Mouse (Mus musculus) MEL (cell line): ENCODE data around the gene Hfe2. TPM values are rescaled to one million over a fixed set of nuclear protein-coding genes. Genes with fewer than 3 reads are reported as not detected.

Experiments
- DNase-seq: peaks from one replicate; pipeline ENCODE4 v3.0.0; 2011; ENCODE audit warnings: low read depth, low spot score
- H3K27ac ChIP-seq: 2 replicates; pipeline ENCODE4 v1.5.1; 2012; ENCODE audit warnings: low read depth, mild to moderate bottlenecking, control low read depth, low read length, moderate library complexity; ENCODE audit not compliant: control insufficient read depth
- H3K27me3 ChIP-seq, 2 experiments: fragments of 150-350 bp in 1 of 2; sonication (generic) in 1 of 2; 2 replicates each; pipeline ENCODE4 v1.6.1; 2012; ENCODE audit warnings: low read length in 2 of 2, mild to moderate bottlenecking in 2 of 2, improper control_type of control experiment in 1 of 2, moderate library complexity in 1 of 2; ENCODE audit not compliant: insufficient read depth in 2 of 2, control insufficient read depth in 1 of 2
- H3K36me3 ChIP-seq, 2 experiments: 2 replicates each; pipeline ENCODE4 v1.6.1; 2012 to 2014; ENCODE audit warnings: low read length in 2 of 2, improper control_type of control experiment in 1 of 2, inconsistent platforms in 1 of 2, mild to moderate bottlenecking in 1 of 2; ENCODE audit not compliant: insufficient read depth in 2 of 2, control insufficient read depth in 1 of 2
- H3K4me1 ChIP-seq, 2 experiments: fragments of 150-350 bp in 1 of 2; sonication (generic) in 1 of 2; 2 replicates each; pipeline ENCODE4 v1.6.1; 2012; ENCODE audit warnings: low read length in 2 of 2, improper control_type of control experiment in 1 of 2, mild to moderate bottlenecking in 1 of 2; ENCODE audit not compliant: insufficient read depth in 2 of 2, control insufficient read depth in 1 of 2
- H3K4me3 ChIP-seq, 2 experiments: fragments of 150-350 bp in 1 of 2; sonication (generic) in 1 of 2; 2 replicates each; pipeline ENCODE4 v1.5.1; 2012; ENCODE audit warnings: low read depth in 2 of 2, low read length in 2 of 2, mild to moderate bottlenecking in 2 of 2, moderate library complexity in 2 of 2, control low read depth in 1 of 2, improper control_type of control experiment in 1 of 2; ENCODE audit not compliant: control insufficient read depth in 1 of 2, insufficient read depth in 1 of 2
- H3K79me2 ChIP-seq: 2 replicates; pipeline ENCODE4 v1.6.1; 2012; ENCODE audit warnings: mild to moderate bottlenecking, low read length, moderate library complexity; ENCODE audit not compliant: control insufficient read depth, poor library complexity, insufficient read depth
- H3K9ac ChIP-seq: 2 replicates; pipeline ENCODE4 v1.6.1; 2012; ENCODE audit warnings: low read depth, mild to moderate bottlenecking, control low read depth, low read length, moderate library complexity; ENCODE audit not compliant: control insufficient read depth, poor library complexity, severe bottlenecking
- H3K9me3 ChIP-seq: fragments of 150-350 bp; sonication (generic); replicated peaks from 2 replicates; pipeline ENCODE4 v1.6.1; 2012; ENCODE audit warnings: mild to moderate bottlenecking, low read length, improper control_type of control experiment, moderate library complexity; ENCODE audit not compliant: insufficient read depth
- BHLHE40 ChIP-seq: IDR thresholded peaks from 2 replicates; pipeline ENCODE4 v1.6.1; 2012; ENCODE audit warnings: low read depth, mild to moderate bottlenecking, inconsistent platforms, low read length, improper control_type of control experiment, borderline replicate concordance
- CHD2 ChIP-seq: IDR thresholded peaks from 2 replicates; pipeline ENCODE4 v1.6.1; 2011; ENCODE audit warnings: low read length, improper control_type of control experiment
- E2F4 ChIP-seq: IDR thresholded peaks from 2 replicates; pipeline ENCODE4 v1.6.1; 2011; ENCODE audit warnings: low read depth, low read length, improper control_type of control experiment, borderline replicate concordance
- ELF1 ChIP-seq: IDR thresholded peaks from 2 replicates; pipeline ENCODE4 v1.6.1; 2014; ENCODE audit warnings: low read depth, mild to moderate bottlenecking, inconsistent platforms, low read length, improper control_type of control experiment, moderate library complexity
- EP300 ChIP-seq, 2 experiments: IDR thresholded peaks; 2 replicates each; pipeline ENCODE4 v1.6.1; 2011; ENCODE audit warnings: improper control_type of control experiment in 2 of 2, low read length in 2 of 2, low read depth in 1 of 2, mild to moderate bottlenecking in 1 of 2
- ETS1 ChIP-seq: IDR thresholded peaks from 2 replicates; pipeline ENCODE4 v1.6.1; 2012; ENCODE audit warnings: low read depth, mild to moderate bottlenecking, inconsistent platforms, low read length, improper control_type of control experiment, moderate library complexity
- GABPA ChIP-seq: IDR thresholded peaks from 2 replicates; pipeline ENCODE4 v1.6.1; 2012; ENCODE audit warnings: low read depth, mild to moderate bottlenecking, inconsistent platforms, low read length, improper control_type of control experiment, moderate library complexity
- GATA1 ChIP-seq: IDR thresholded peaks from 2 replicates; pipeline ENCODE4 v1.6.1; 2011; ENCODE audit warnings: low read depth, low read length, improper control_type of control experiment
- MAFK ChIP-seq: IDR thresholded peaks from 2 replicates; pipeline ENCODE4 v1.6.1; 2011; ENCODE audit warnings: low read depth, mild to moderate bottlenecking, low read length, improper control_type of control experiment, borderline replicate concordance
- MAX ChIP-seq: IDR thresholded peaks from 2 replicates; pipeline ENCODE4 v1.6.1; 2011; ENCODE audit warnings: low read length, improper control_type of control experiment
- MEF2A ChIP-seq: IDR thresholded peaks from 2 replicates; pipeline ENCODE4 v1.6.1; 2014; ENCODE audit warnings: low read depth, mild to moderate bottlenecking, inconsistent platforms, low read length, improper control_type of control experiment; ENCODE audit not compliant: poor library complexity, insufficient replicate concordance, severe bottlenecking; ENCODE audit errors: extremely low read depth
- NELFE ChIP-seq: IDR thresholded peaks from 2 replicates; pipeline ENCODE4 v1.6.1; 2011; ENCODE audit warnings: low read depth, low read length, improper control_type of control experiment
- NRF1 ChIP-seq: IDR thresholded peaks from 2 replicates; pipeline ENCODE4 v1.6.1; 2014; ENCODE audit warnings: low read depth, mild to moderate bottlenecking, inconsistent platforms, low read length, improper control_type of control experiment, moderate library complexity; ENCODE audit not compliant: poor library complexity, insufficient read depth, severe bottlenecking
- POLR2AphosphoS2 ChIP-seq: IDR thresholded peaks from 2 replicates; pipeline ENCODE4 v1.6.1; 2011; ENCODE audit warnings: low read length, improper control_type of control experiment
- POLR2AphosphoS5 ChIP-seq: IDR thresholded peaks from 2 replicates; pipeline ENCODE4 v1.6.1; 2012; ENCODE audit warnings: low read depth, borderline replicate concordance, mild to moderate bottlenecking, inconsistent platforms, low read length, moderate library complexity, mixed read lengths
- SIN3A ChIP-seq: IDR thresholded peaks from 2 replicates; pipeline ENCODE4 v1.6.1; 2012; ENCODE audit warnings: low read length, improper control_type of control experiment, inconsistent platforms
- SMC3 ChIP-seq: IDR thresholded peaks from 2 replicates; pipeline ENCODE4 v1.6.1; 2011; ENCODE audit warnings: low read depth, low read length, improper control_type of control experiment
- ZC3H11A ChIP-seq: IDR thresholded peaks from 2 replicates; pipeline ENCODE4 v1.6.1; 2012; ENCODE audit warnings: low read depth, mild to moderate bottlenecking, inconsistent platforms, low read length, improper control_type of control experiment
- ZKSCAN1 ChIP-seq: IDR thresholded peaks from 2 replicates; pipeline ENCODE4 v1.6.1; 2012; ENCODE audit warnings: low read depth, mild to moderate bottlenecking, inconsistent platforms, low read length, improper control_type of control experiment, moderate library complexity
- ZMIZ1 ChIP-seq: IDR thresholded peaks from 2 replicates; pipeline ENCODE4 v1.6.1; 2012; ENCODE audit warnings: low read depth, mild to moderate bottlenecking, inconsistent platforms, low read length, improper control_type of control experiment, moderate library complexity
- ZNF384 ChIP-seq: IDR thresholded peaks from 2 replicates; pipeline ENCODE4 v1.6.1; 2012; ENCODE audit warnings: low read depth, mild to moderate bottlenecking, inconsistent platforms, low read length, improper control_type of control experiment
- polyA plus RNA-seq, 2 experiments: library from polyadenylated mRNA; stranded (reverse) in 1 of 2; unstranded in 1 of 2; fragments of >175 nt in 1 of 2; fragments of >200 nt in 1 of 2; gene quantifications; 2 replicates each; pipeline versions ENCODE4 v1.2.1 to v1.2.4; 2012; ENCODE audit warnings: low replicate concordance in 2 of 2, low read depth in 1 of 2; ENCODE audit not compliant: insufficient read length in 2 of 2, insufficient read depth in 1 of 2, missing spikeins in 1 of 2
- total RNA-seq: library from RNA; depleted of rRNA; stranded (reverse); fragments of 300-350 nt; gene quantifications from 2 replicates; pipeline ENCODE4 v1.2.3, GENCODE M21; 2012; rRNA removed

The Hfe2 gene
- not detected in 2 replicates for total RNA-seq
- polyA plus RNA-seq, result not detected

DNA sequence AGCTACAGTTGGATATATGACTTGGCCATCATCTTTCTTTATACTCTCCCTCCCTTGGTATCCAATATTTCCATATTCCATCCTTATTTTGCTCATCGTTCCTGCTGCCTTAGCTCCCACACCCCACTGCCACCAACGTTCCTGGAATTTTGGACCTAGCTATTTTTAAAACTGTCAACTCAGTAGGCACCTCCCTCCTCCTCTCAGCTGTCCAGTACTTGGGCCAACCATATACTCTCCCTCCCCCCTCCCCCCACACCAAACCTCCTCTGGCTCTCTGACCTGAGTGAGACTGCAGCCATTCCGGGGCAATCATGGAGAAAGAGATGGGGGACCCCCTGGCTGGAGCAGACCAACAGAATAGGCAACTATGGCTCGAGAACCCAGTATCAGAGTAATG, at the start of gene Hfe2:
TSS of gene Hfe2 (plus strand) at position 259 of the 400 bp plus-strand sequence.
- H3K79me2 ChIP-seq, result no peaks in the 10 kb centered on the region
- H3K36me3 ChIP-seq, result no peaks in the 10 kb centered on the region
- H3K27ac ChIP-seq, result no peak within 1 kb of the TSS
- no peak within 1 kb of the TSS for H3K9ac ChIP-seq
- DNase-seq, result no peak
- TF ChIP-seq GATA1, result no peak
- no peak for TF ChIP-seq EP300 (IDR thresholded peaks at IDR 0.05; ENCODE audit: low read depth in 1 of 2, low read length in 2 of 2)
- no peak for TF ChIP-seq MAFK
- no peak for TF ChIP-seq CHD2
- no peak for TF ChIP-seq ETS1
- TF ChIP-seq SMC3, result no peak
- no peak for TF ChIP-seq NELFE
- TF ChIP-seq ZMIZ1, result no peak
- TF ChIP-seq ZNF384, result no peak
- no peak for TF ChIP-seq POLR2AphosphoS2
- H3K27me3 ChIP-seq, result peaks cover 4 to 12% of the 10 kb centered on the region in 2 experiments; a peak in 2 of 4 replicates
- H3K4me3 ChIP-seq, result no peak within 1 kb of the TSS
- H3K4me1 ChIP-seq, result 0 out of 4 replicates have a peak, but pooled peaks cover 0 to 4% of the 10 kb centered on the region in 2 experiments
- no peaks in the 10 kb centered on the region for H3K9me3 ChIP-seq

DNA sequence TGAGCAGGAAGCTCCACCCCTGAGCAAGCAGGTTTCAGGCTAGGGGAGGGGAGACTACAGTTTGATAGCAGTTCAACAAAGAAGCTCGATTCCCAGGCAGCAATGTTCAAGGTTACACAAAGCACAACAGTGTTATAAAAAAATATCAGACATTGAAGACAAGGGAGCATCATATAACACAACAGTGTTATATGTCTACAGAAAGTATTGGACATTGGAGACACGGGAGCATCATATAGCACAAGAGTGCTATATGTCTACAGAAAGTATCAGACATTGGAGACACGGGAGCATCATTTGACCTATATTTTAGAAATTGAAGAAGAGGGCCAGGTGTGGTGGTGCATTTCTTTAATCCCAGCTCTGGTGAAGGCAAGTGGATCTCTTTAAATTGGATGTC, 47.9 kb upstream of the Hfe2 start:
- no peaks in the 10 kb centered on the region for H3K9me3 ChIP-seq
- H3K4me1 ChIP-seq, result peaks cover 0 to 20% of the 10 kb centered on the region in 2 experiments; a peak in 3 of 4 replicates
- H3K79me2 ChIP-seq, result no peaks in the 10 kb centered on the region
- no peak overlapping the region for H3K27ac ChIP-seq
- DNase-seq, result peak; percentile 60
- no peak overlapping the region for H3K9ac ChIP-seq
- TF ChIP-seq ELF1 (no peak), SIN3A (0 out of 2 replicates have a peak, but pooled peaks have one; percentile 32), ZC3H11A (no peak)
- peak overlapping the region; percentile 1 to 13; a peak in 2 of 4 replicates for H3K4me3 ChIP-seq
- peaks cover 2 to 7% of the 10 kb centered on the region in 2 experiments; a peak in 2 of 4 replicates for H3K27me3 ChIP-seq
- peaks cover 0 to 15% of the 10 kb centered on the region in 2 experiments; a peak in 2 of 4 replicates for H3K36me3 ChIP-seq

DNA sequence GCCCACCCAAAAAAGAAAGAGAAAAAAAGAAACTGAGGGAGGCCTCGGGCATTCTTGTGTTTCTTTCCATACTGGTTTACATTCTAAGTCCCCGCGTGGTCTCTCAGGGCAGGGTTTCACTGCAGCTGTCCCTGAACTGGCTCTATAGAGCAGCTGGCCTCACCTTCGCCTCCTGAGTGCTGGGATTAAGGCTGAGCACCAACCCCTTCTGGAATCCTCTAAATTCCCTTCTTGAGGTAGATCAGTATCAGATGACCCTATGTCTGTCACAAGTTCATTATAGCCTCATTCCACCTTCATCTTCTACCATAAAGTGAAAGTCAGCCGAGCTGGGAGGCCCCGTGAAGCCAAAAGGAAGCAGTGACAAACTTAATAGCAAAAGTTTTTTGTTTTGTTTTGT, 47.4 kb upstream of the Hfe2 start:
- TF ChIP-seq MAX (no peak), GATA1 (no peak), E2F4 (no peak), POLR2AphosphoS5 (no peak), BHLHE40 (no peak), MAFK (no peak), NRF1 (no peak), MEF2A (no peak), GABPA (no peak), ZKSCAN1 (no peak)
- Histone ChIP-seq H3K9me3 (no peaks in the 10 kb centered on the region), H3K4me3 (peak overlapping the region; percentile 1 to 8; a peak in 2 of 4 replicates), H3K4me1 (peaks cover 0 to 20% of the 10 kb centered on the region in 2 experiments; a peak in 3 of 4 replicates), H3K27me3 (peaks cover 2 to 6% of the 10 kb centered on the region in 2 experiments; a peak in 2 of 4 replicates), H3K9ac (no peak overlapping the region; the same call in 1 of the 2 replicates), H3K36me3 (peaks cover 0 to 15% of the 10 kb centered on the region in 2 experiments; a peak in 2 of 4 replicates), H3K27ac (no peak overlapping the region), H3K79me2 (no peaks in the 10 kb centered on the region)
- DNase-seq, result peak; percentile 35
